Mouse (Mus musculus) erythroblast, embryonic 14.5 days (primary cell): Measurements from ENCODE around the gene Apbb2.

ENCODE experiments used
- GATA1 ChIP-seq: IDR thresholded peaks from 2 replicates; pipeline ENCODE4 v1.6.1; 2012; ENCODE audit warnings: low read length, inconsistent platforms, mixed read lengths
- TAL1 ChIP-seq: IDR thresholded peaks from 3 replicates; pipeline ENCODE4 v1.6.1; 2012; ENCODE audit warnings: low read length, inconsistent platforms, mixed read lengths

GRCm38 (mm10) chr5:66627805-66628204, 9.2 kb upstream of the Apbb2 start:
- no peak for TF ChIP-seq GATA1
- no peak for TF ChIP-seq TAL1
